Mouse (Mus musculus) right cerebral cortex, adult 2 months (tissue): ENCODE data around the gene Lpo.
A peak's percentile ranks its signal among the peaks of the same experiment; 100 is the strongest.

ENCODE experiments used
- DNase-seq, 2 experiments: peaks; one replicate each; pipeline ENCODE4 v3.0.0; 2021 to 2022; ENCODE audit warnings: low spot score in 2 of 2

The Lpo gene

GRCm38 (mm10) chr11:87828239-87828900, at the start of gene Lpo:
Lpo (minus strand) TSS chr11:87828289.
- no peak for DNase-seq

- DNase-seq: no peak
Measured at GRCm38 (mm10) chr11:87875436-87875835, 47.3 kb upstream of the Lpo start, which contains the start of gene Epx. Epx (minus strand) TSS chr11:87875536.

- DNase-seq: no peak
Measured at GRCm38 (mm10) chr11:87871766-87872165, 43.7 kb upstream of the Lpo start.

GRCm38 (mm10) chr11:87870096-87870495, 42.0 kb upstream of the Lpo start:
- DNase-seq: no peak

- DNase-seq: peak; percentile 11 to 30
Measured at GRCm38 (mm10) chr11:87866891-87867290, 38.8 kb upstream of the Lpo start.

- DNase-seq: no peak
Measured at GRCm38 (mm10) chr11:87862805-87863204, 34.7 kb upstream of the Lpo start.

- no peak for DNase-seq
Measured at GRCm38 (mm10) chr11:87860426-87860825, 32.3 kb upstream of the Lpo start.

GRCm38 (mm10) chr11:87859273-87859672, 31.2 kb upstream of the Lpo start:
- DNase-seq: no peak

- DNase-seq: no peak
Measured at GRCm38 (mm10) chr11:87854550-87854949, 26.5 kb upstream of the Lpo start.

- peak; percentile 40 to 46 for DNase-seq
Measured at GRCm38 (mm10) chr11:87853597-87853954, 25.5 kb upstream of the Lpo start.

- DNase-seq: peak; percentile 93 to 96
Measured at GRCm38 (mm10) chr11:87852690-87853596, 24.9 kb upstream of the Lpo start, which contains the start of gene Mks1. Mks1 (plus strand) TSS chr11:87853215.

- DNase-seq: no peak
Measured at GRCm38 (mm10) chr11:87847884-87848283, 19.8 kb upstream of the Lpo start.

GRCm38 (mm10) chr11:87846968-87847600, 19.0 kb upstream of the Lpo start:
- no peak for DNase-seq

GRCm38 (mm10) chr11:87841436-87841835, 13.3 kb upstream of the Lpo start:
- no peak for DNase-seq

GRCm38 (mm10) chr11:87840676-87841075, 12.6 kb upstream of the Lpo start:
- DNase-seq: no peak

GRCm38 (mm10) chr11:87821502-87821901, 6.6 kb downstream of the Lpo start:
- DNase-seq: no peak

GRCm38 (mm10) chr11:87817443-87817773, 10.7 kb downstream of the Lpo start:
- no peak for DNase-seq

GRCm38 (mm10) chr11:87816707-87817442, 11.2 kb downstream of the Lpo start:
- peak; percentile 58 to 62 for DNase-seq

- no peak for DNase-seq
Measured at GRCm38 (mm10) chr11:87814831-87815230, 13.3 kb downstream of the Lpo start.

- no peak for DNase-seq
Measured at GRCm38 (mm10) chr11:87811396-87811795, 16.7 kb downstream of the Lpo start.

- DNase-seq: no peak
Measured at GRCm38 (mm10) chr11:87808236-87808635, 19.9 kb downstream of the Lpo start.

- no peak for DNase-seq
Measured at GRCm38 (mm10) chr11:87807433-87807832, 20.7 kb downstream of the Lpo start.
